Mouse (Mus musculus) adipose tissue, adult 10 weeks (tissue): ENCODE measurements around the gene Olfr1002. TPM values are rescaled to one million over a fixed set of nuclear protein-coding genes. Genes with fewer than 3 reads are reported as not detected.

Experiments
- polyA plus RNA-seq: library from polyadenylated mRNA; stranded (reverse); fragments of 350-450 nt; fragmentation: Illumina TruSeq; extraction: RNeasy Lipid Tissue Mini Kit (QIAGEN cat#74804); gene quantifications from one replicate; pipeline ENCODE4 v1.2.3, GENCODE M21; 2014; ENCODE audit warnings: low read depth, low replicate concordance

The Olfr1002 gene
- polyA plus RNA-seq, result not detected

DNA sequence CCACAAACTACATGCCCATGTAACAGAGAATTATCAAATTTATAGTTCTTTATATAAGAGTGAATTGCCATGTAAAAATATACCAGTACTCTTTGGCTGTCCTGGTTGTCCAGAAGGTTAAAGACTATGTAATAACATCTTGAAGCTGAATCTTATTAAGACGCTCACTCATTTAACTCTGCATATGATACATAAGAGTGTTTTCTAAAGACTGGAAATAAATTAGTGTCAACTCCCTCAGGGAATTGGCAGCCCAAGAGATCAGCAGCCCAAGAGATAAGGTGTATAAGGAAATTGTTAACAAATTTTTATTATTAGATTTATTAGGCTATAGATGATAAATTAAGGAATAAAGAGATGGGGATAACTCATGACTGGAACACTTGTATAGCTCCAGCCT is at the start of gene Olfr1002:
Gene Olfr1002, minus strand, starts transcription at position 101 of the 400 bp plus-strand sequence.

GRCm38 (mm10) chr2:85689131-85689530 is 38.6 kb upstream of the Olfr1002 start, which contains the start of gene Olfr1008:
Gene Olfr1008, plus strand, starts transcription at chr2:85689431.

GRCm38 (mm10) chr2:85678667-85679066 is 28.2 kb upstream of the Olfr1002 start, which contains the start of gene Olfr1006:
Gene Olfr1006, minus strand, starts transcription at chr2:85678767.

GRCm38 (mm10) chr2:85664355-85664754 is 13.9 kb upstream of the Olfr1002 start, which contains the start of gene Olfr154:
Gene Olfr154, minus strand, starts transcription at chr2:85664455.

GRCm38 (mm10) chr2:85611803-85612202 is 38.7 kb downstream of the Olfr1002 start, which contains the start of gene Olfr1000:
Gene Olfr1000, minus strand, starts transcription at chr2:85611903.

Other genes with a start within 250 kb of the Olfr1002 start
- not detected for gene Olfr992, start 241.2 kb downstream of the Olfr1002 start, polyA plus RNA-seq
- gene Olfr993, start 235.8 kb downstream of the Olfr1002 start, polyA plus RNA-seq, result not detected
- not detected for gene Olfr994, start 214.3 kb downstream of the Olfr1002 start, polyA plus RNA-seq
- gene Olfr995, start 207.1 kb downstream of the Olfr1002 start, polyA plus RNA-seq, result not detected
- not detected for gene 4833423E24Rik, start 131.7 kb downstream of the Olfr1002 start, polyA plus RNA-seq
- not detected for gene Olfr996, start 71.5 kb downstream of the Olfr1002 start, polyA plus RNA-seq
- gene Olfr998, start 61.8 kb downstream of the Olfr1002 start, polyA plus RNA-seq, result not detected
- gene Olfr1000, start 38.8 kb downstream of the Olfr1002 start, polyA plus RNA-seq, result not detected
- gene Olfr154, start 13.8 kb upstream of the Olfr1002 start, polyA plus RNA-seq, result not detected
- not detected for gene Olfr1006, start 28.1 kb upstream of the Olfr1002 start, polyA plus RNA-seq
- not detected for gene Olfr1008, start 38.7 kb upstream of the Olfr1002 start, polyA plus RNA-seq
- gene Olfr1009, start 64.7 kb upstream of the Olfr1002 start, polyA plus RNA-seq, result not detected
- not detected for gene Olfr1012, start 112.1 kb upstream of the Olfr1002 start, polyA plus RNA-seq
- gene Olfr1013, start 116.4 kb upstream of the Olfr1002 start, polyA plus RNA-seq, result not detected
- not detected for gene Olfr1014, start 122.0 kb upstream of the Olfr1002 start, polyA plus RNA-seq
- not detected for gene Olfr1015, start 131.3 kb upstream of the Olfr1002 start, polyA plus RNA-seq
- gene Olfr1016, start 151.8 kb upstream of the Olfr1002 start, polyA plus RNA-seq, result not detected
- not detected for gene Olfr1018, start 167.8 kb upstream of the Olfr1002 start, polyA plus RNA-seq
- gene Olfr1019, start 194.8 kb upstream of the Olfr1002 start, polyA plus RNA-seq, result not detected
- gene Olfr1020, start 196.3 kb upstream of the Olfr1002 start, polyA plus RNA-seq, result not detected
- gene Olfr1022, start 217.9 kb upstream of the Olfr1002 start, polyA plus RNA-seq, result not detected
- gene Olfr1023, start 234.9 kb upstream of the Olfr1002 start, polyA plus RNA-seq, result not detected